Mouse (Mus musculus): Measurements from ENCODE around the gene Htra3.

GRCm38 (mm10) chr5:35713649-35714354, 34.2 kb upstream of the Htra3 start:
- TF ChIP-seq EP300 (IDR thresholded peaks at IDR 0.05; ENCODE audit: low read depth) (no peak), CTCF (IDR thresholded peaks at IDR 0.05; ENCODE audit: low read depth) (peak; percentile 81)

Measured in liver, embryonic 14.5 days (tissue).